Mouse (Mus musculus): ENCODE results near the gene Snhg11.

The Snhg11 gene

DNA sequence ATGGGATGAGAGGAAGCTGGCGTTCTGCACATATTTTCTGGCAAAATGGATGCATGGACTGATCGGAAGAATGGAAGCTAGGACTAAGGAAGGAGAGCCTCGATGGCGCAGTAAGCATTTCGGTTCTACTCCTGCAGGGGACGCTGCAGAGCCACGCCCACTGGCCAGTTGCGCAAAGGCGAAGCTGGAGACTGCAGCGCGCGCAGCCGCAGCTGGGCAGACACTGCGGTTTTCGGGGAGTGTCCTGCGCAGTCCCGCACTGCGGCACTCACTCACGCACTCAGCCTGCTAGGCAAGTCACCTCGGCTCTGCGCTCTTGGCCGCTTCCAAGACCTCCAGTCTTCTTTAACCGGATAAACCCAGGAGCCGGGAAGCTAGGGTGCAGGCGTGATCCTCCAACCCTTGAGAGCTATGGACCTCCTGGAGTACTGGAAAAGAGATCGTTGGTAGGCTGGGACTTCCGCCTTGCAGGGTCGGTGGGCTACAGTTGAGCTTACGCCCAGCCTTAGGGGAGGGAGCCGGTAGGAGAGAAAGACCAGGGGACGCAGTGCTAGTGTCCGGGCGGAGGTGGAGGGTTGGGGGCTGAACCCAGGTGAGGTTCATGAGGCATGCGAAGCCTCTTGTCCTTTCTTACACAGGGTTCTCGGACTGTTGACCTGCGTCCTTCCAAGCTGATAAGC is at the start of gene Snhg11:
Gene Snhg11 (plus strand): TSS at position 196 of the 680 bp plus-strand sequence.
- DNase-seq (ENCODE audit: low read depth, low spot score): peak; percentile 43

DNA sequence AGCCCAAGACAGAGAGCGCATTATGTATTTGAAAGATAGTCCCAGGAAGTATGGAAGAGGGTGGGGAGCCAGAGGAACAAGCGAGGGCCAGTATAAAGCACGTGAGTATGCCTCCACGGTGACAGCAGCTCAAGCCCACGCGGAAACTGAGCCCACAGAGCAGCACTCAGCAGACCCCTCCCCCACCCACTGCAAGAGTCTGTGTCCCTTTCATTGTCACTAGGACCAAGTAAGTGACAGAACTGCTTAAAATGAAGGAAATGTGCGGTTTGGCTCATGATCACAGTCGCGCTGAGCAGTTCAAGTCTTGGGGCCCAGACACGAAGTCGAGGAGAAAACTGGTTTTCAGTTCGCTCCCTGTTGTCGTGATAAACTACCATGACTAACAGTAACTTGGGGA is 41.1 kb upstream of the Snhg11 start:
- no peak for DNase-seq (ENCODE audit: low read depth, low spot score)

DNA sequence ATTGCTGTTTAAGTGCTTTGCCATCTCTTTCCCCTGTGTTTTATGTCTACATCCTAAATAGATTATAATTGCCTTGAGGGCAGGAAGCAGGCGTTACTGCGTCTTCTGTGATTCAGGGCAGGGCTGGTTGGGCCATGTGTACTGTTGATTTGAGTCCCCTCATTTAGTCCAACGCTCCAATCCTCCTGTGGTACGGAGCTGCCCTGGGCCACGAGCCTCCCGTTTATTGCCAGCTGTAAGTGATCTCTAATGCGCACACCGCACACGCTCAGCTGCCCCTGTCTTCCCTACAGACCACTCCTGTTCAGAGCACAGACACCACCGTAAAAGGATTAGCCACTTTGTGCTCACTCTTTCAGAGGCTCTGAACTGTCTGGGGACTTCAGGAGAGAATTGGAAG is 37.7 kb upstream of the Snhg11 start:
- DNase-seq (ENCODE audit: low read depth, low spot score): no peak

DNA sequence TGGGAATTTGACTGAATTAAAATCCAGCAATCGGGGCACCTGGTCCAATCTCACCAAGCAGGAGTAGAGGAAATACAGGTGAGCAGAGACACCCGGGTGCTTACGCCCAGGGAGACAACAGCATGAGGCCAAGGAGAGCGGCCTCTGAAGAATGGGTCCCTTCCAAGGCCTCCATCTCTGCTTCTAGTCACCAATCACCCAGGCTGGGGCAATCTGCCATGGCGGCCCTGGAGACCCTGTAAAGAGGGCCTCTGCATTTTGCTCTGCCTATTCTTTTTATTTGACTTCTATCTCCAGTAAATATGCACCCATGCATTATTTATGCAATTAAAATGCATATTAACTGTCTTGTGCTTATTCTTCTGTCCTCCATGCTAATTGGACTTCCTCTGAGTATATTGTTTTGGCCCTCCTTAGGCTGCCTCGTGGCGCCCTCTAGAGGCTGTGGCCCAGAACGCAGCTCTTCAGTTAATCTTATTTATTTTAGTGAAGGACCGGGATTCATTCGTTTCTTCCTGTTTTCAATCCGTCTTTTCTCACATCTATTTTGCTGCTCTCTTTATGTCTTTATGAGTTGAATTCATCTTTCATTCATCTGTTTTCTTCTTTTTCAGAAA is 35.4 kb upstream of the Snhg11 start:
- peak; percentile 40 for DNase-seq (ENCODE audit: low read depth, low spot score)

GRCm38 (mm10) chr2:158341324-158341723 is 34.1 kb upstream of the Snhg11 start:
- DNase-seq (ENCODE audit: low read depth, low spot score): no peak

DNA sequence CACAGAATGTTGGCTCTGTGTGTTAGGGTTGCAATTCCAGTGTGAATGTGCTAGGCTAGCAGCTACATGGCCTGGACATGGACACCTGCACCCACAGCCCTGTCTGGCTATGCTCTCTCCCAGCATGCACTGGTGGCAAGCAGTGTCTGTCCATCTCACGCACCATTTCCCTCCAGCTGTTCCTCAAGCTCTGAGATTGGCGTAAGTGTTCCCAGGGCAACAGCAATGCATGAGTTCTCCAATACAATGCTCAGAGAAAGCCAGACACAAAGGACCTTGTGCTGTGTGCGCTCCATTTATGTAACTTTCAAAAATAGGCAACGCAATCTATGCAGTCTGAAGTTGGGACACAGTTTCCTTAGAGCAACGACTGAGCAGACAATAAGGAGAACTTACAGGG is 31.9 kb upstream of the Snhg11 start:
- no peak for DNase-seq (ENCODE audit: low read depth, low spot score)

- DNase-seq (ENCODE audit: low read depth, low spot score): no peak
Observed at GRCm38 (mm10) chr2:158346467-158346866, 29.0 kb upstream of the Snhg11 start.

- DNase-seq (ENCODE audit: low read depth, low spot score): peak; percentile 43
Observed at GRCm38 (mm10) chr2:158347868-158348267, 27.6 kb upstream of the Snhg11 start.

- no peak for DNase-seq (ENCODE audit: low read depth, low spot score)
Observed at GRCm38 (mm10) chr2:158352801-158353520, 22.5 kb upstream of the Snhg11 start.

DNA sequence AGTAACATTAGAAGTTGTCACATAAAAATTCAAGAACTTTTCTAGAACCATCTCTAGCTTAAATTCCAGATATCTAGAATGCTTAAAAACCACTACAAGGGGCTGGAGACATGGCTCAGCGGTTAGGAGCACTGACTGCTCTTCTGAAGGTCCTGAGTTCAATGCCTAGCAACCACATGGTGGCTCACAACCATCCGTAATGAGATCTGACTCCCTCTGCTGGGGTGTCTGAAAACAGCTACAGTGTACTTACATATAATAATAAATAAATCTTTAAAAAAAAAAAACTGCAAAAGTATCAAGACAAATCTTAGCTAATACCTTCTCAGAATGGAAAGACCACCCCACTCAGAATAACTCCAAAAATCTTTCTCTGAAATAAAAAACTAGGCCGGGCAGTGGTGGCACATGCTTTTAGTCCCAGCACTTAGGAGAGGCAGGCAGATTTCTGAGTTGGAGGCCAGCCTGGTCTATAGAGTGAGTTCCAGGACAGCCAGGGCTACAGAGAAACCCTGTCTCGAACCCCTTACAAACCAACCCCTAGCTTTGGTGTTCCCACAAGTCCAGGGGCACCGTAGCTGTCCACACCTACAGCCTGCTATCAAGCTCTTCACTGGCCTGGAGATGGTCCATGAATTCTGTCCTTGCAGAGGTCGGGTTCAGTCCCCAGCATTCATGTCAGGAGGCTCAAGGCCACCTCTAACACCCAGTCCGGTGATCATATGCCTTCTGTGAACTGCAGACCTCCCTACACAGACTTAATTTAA is 20.9 kb upstream of the Snhg11 start:
- no peak for DNase-seq (ENCODE audit: low read depth, low spot score)

GRCm38 (mm10) chr2:158355238-158355637 is 20.2 kb upstream of the Snhg11 start:
- DNase-seq (ENCODE audit: low read depth, low spot score): no peak

- no peak for DNase-seq (ENCODE audit: low read depth, low spot score)
Observed at GRCm38 (mm10) chr2:158356121-158356520, 19.3 kb upstream of the Snhg11 start.

- DNase-seq (ENCODE audit: low read depth, low spot score): no peak
Observed at GRCm38 (mm10) chr2:158359757-158360620, 15.4 kb upstream of the Snhg11 start.

GRCm38 (mm10) chr2:158360873-158361677 is 14.4 kb upstream of the Snhg11 start:
- peak; percentile 82 for DNase-seq (ENCODE audit: low read depth, low spot score)

- DNase-seq (ENCODE audit: low read depth, low spot score): no peak
Observed at GRCm38 (mm10) chr2:158361678-158362320, 13.6 kb upstream of the Snhg11 start.

- DNase-seq (ENCODE audit: low read depth, low spot score): no peak
Observed at GRCm38 (mm10) chr2:158364175-158364574, 11.3 kb upstream of the Snhg11 start.

- DNase-seq (ENCODE audit: low read depth, low spot score): no peak
Observed at GRCm38 (mm10) chr2:158365099-158365850, 10.2 kb upstream of the Snhg11 start.

DNA sequence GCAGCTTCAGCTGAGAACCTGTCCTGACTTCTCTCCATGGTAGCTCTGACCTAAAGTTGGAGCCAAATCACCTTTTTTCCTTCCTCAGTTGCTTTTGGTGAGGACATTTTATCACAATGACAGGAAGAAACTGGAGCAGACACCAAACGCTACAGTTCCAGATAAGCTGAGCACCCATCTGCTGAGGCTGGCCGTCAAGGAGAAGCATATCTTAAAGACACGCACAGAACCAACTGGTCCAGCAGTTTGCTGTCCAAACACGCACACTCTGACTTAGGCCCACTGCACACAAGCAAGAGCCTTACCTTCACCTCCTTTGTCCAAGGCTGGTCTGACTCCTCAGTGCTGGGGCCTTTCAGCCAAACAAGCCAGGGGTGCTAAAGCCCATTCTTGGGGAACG is 7.8 kb upstream of the Snhg11 start:
- DNase-seq (ENCODE audit: low read depth, low spot score): no peak

DNA sequence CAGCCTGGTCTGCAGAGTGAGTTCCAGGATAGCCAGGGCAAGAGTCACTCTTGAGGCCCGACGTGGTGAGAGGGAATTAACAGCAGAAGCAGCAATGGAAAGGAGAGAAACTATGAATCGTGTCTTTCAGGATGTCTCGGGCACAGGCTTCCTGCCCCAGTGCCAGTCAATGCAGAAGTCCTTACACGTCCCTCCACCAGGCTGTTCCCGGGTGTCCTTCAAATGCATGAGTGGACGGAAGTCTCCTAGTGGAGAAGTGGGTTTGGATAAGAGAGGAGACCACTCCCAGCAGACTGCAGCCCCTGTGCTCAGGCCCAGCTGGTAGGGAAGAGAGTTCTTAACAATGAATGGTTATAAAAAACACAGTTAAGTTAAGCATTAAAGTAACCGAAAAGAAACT is 7.1 kb upstream of the Snhg11 start:
- no peak for DNase-seq (ENCODE audit: low read depth, low spot score)
